32 mouse cellular contexts compared by ENCODE assay signal in the genomic region with DNA sequence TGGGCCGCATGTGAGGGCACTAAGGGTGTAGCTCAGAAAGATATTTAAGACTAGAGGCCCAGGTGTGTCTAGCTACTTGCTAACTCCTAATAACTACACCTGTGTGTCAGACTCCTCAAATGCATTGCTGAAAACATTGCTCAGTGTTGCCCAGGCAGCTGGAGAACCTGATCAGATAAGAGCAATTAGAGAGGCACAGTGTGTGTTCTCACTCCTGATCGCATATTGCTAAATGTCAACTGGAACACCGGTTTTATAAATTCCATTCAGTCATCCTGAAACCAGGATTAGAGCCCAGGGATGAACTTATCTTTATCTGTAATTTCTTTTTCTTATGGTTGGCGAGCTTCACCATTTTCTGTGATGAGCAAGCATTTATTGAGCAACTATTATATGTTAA. TPM values are rescaled to one million over a fixed set of nuclear protein-coding genes. Genes with fewer than 3 reads are reported as not detected.
"Had no signal": no experiment of that assay in that cellular context is flagged by ENCODE, and none has a peak within 500 bp of the region (broad histone marks: within the 10 kb centered on the region; RNA-seq: fewer than 3 reads in every experiment).

No protein-coding gene starts in this region.

- H3K9ac ChIP-seq: limb, embryonic 12.5 days; limb, embryonic 13.5 days; limb, embryonic 15.5 days; liver, embryonic 12.5 days; liver, embryonic 13.5 days; liver, embryonic 14.5 days; liver, embryonic 15.5 days; liver, postnatal 0 days; lung, embryonic 14.5 days; lung, embryonic 15.5 days; midbrain, embryonic 12.5 days; midbrain, embryonic 13.5 days; midbrain, embryonic 15.5 days had no signal

- H3K9me3 ChIP-seq: limb, embryonic 10.5 days; limb, embryonic 12.5 days; limb, embryonic 13.5 days; limb, embryonic 15.5 days; liver, embryonic 12.5 days; liver, embryonic 13.5 days; liver, embryonic 15.5 days; lung, embryonic 15.5 days; megakaryocyte, embryonic 14.5 days; midbrain, embryonic 10.5 days; midbrain, embryonic 12.5 days; midbrain, embryonic 13.5 days; midbrain, embryonic 15.5 days had no signal

- H3K27ac ChIP-seq: left cerebral cortex, adult 2 months; limb, embryonic 10.5 days; limb, embryonic 12.5 days; limb, embryonic 13.5 days; limb, embryonic 15.5 days; liver, embryonic 12.5 days; liver, embryonic 13.5 days; liver, embryonic 14.5 days; liver, embryonic 15.5 days; lung, embryonic 15.5 days; macrophage; midbrain, embryonic 10.5 days; midbrain, embryonic 12.5 days; midbrain, embryonic 13.5 days; midbrain, embryonic 15.5 days had no signal

- DNase-seq: left cerebral cortex, postnatal 4 days; liver; liver, embryonic 13.5 days; liver, postnatal 0 days; lung, adult 18-20 months; lung, adult 2 months; lung, embryonic 14.5 days; lung, postnatal 10 days; lung, postnatal 14 days; lung, postnatal 36 days; lung, postnatal 4 days; midbrain, embryonic 14.5 days had no signal

- H3K4me1 ChIP-seq: limb, embryonic 10.5 days; limb, embryonic 12.5 days; limb, embryonic 13.5 days; limb, embryonic 15.5 days; liver, embryonic 12.5 days; lung, embryonic 15.5 days had no signal

- H3K4me3 ChIP-seq: left cerebral cortex, adult 2 months; limb, embryonic 10.5 days; limb, embryonic 12.5 days; limb, embryonic 13.5 days; limb, embryonic 15.5 days; liver, embryonic 12.5 days; liver, embryonic 13.5 days; liver, embryonic 15.5 days; lung, embryonic 15.5 days; megakaryocyte, embryonic 14.5 days; midbrain, embryonic 10.5 days; midbrain, embryonic 12.5 days; midbrain, embryonic 13.5 days; midbrain, embryonic 15.5 days; myocyte had no signal

- ATAC-seq: liver, embryonic 12.5 days; liver, postnatal 0 days; lung, postnatal 0 days; midbrain, embryonic 13.5 days; midbrain, embryonic 15.5 days; midbrain, embryonic 16.5 days had no signal

- H3K36me3 ChIP-seq: limb, embryonic 10.5 days; limb, embryonic 12.5 days; limb, embryonic 13.5 days; limb, embryonic 15.5 days; liver, embryonic 12.5 days; liver, embryonic 13.5 days; liver, embryonic 15.5 days; lung, embryonic 15.5 days; midbrain, embryonic 10.5 days; midbrain, embryonic 12.5 days; midbrain, embryonic 13.5 days; midbrain, embryonic 15.5 days had no signal

- H3K4me2 ChIP-seq: limb, embryonic 12.5 days; limb, embryonic 13.5 days; limb, embryonic 15.5 days; liver, embryonic 12.5 days; liver, embryonic 13.5 days; liver, embryonic 15.5 days; lung, embryonic 14.5 days; lung, embryonic 15.5 days; midbrain, embryonic 11.5 days; midbrain, embryonic 12.5 days; midbrain, embryonic 13.5 days; midbrain, embryonic 15.5 days had no signal

- H3K27me3 ChIP-seq: limb, embryonic 12.5 days; limb, embryonic 13.5 days; limb, embryonic 15.5 days; liver, embryonic 12.5 days; liver, embryonic 13.5 days; liver, embryonic 15.5 days; lung, embryonic 15.5 days; midbrain, embryonic 12.5 days; midbrain, embryonic 13.5 days; midbrain, embryonic 15.5 days had no signal

RNA-seq across cellular contexts. Expression of a gene that starts 13.7 kb away (rescaled TPM):
- total RNA-seq: monocyte, adult 5-6 weeks had no signal
